Mouse (Mus musculus): ENCODE measurements around the gene St3gal5.

St3gal5 gene

GRCm38 (mm10) chr6:72189061-72189863, 91.9 kb downstream of the St3gal5 start:
- in situ Hi-C loops (cut with MboI; ENCODE audit: unreplicated experiment in 2 of 2) = loop anchor here (5.0 to 10.0 kb wide), 2 partner anchors 48 to 216 kb away; partner anchors contain the start of gene Atoh8 (in 1 of the 2)

DNA sequence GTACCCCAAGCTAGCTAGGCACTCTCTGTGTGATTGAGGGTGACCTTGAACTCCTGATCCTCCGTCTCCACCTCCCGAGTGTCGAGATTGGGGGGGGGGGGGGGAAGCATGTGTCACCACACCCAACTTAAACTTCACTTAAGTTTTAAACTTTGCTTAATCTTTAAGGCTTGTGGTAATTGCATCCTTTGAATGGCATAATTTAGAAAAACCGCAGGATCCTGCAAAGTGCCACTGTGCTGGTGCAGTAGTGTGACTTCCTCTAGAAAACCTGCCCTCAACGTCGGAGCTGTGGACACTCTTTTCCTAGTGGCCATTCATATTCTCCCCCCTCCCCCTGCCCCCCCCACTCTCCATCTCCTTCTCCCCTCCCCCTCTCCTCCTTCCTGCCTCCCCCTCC, 92.7 kb downstream of the St3gal5 start:
- in situ Hi-C loops (cut with MboI; ENCODE audit: unreplicated experiment in 2 of 2) = no loop called here

DNA sequence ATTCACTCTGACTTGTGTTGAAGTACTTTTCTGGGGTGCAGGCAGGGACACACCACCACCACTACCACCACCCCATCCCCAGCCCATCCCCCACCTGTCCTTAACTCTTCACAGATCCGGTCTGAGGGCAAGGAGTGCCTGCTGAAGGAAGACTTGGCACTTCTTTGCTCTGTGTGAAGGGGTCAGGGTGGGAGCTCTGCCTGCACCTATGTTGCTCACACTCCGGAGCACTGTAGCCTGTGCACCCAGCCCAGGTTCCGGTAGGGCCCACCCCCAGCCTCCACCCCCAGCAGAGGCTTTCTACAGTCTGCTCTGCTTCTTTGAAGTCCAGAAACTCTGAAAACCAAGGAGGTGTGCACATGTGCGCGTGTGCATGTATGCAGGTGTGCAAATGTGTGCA, 93.2 kb downstream of the St3gal5 start:
- in situ Hi-C loops (cut with MboI; ENCODE audit: unreplicated experiment in 2 of 2) = no loop called here

GRCm38 (mm10) chr6:72196660-72197059, 99.3 kb downstream of the St3gal5 start:
- in situ Hi-C loops (cut with MboI; ENCODE audit: unreplicated experiment in 2 of 2) = no loop called here

DNA sequence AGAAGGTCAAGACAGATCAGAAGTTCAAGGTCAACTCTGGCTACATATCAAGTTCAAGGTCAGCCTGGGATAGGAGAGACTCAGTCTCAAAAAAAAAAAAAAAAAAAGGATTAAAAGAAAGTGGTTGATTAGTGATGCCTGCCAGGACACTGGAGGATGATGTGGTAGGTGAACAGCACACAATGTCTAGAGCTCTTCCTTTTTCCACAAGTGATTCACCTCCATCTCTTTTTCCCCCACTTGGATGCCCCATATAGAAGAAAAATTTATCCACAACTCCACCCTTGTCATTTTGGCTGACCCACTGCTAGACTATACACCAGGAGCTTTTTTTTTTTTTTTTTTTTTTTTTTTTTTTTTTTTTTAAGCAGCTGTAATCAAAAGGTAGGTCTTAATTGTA, 100.1 kb downstream of the St3gal5 start:
- in situ Hi-C loops (cut with MboI; ENCODE audit: unreplicated experiment in 2 of 2) = no loop called here

DNA sequence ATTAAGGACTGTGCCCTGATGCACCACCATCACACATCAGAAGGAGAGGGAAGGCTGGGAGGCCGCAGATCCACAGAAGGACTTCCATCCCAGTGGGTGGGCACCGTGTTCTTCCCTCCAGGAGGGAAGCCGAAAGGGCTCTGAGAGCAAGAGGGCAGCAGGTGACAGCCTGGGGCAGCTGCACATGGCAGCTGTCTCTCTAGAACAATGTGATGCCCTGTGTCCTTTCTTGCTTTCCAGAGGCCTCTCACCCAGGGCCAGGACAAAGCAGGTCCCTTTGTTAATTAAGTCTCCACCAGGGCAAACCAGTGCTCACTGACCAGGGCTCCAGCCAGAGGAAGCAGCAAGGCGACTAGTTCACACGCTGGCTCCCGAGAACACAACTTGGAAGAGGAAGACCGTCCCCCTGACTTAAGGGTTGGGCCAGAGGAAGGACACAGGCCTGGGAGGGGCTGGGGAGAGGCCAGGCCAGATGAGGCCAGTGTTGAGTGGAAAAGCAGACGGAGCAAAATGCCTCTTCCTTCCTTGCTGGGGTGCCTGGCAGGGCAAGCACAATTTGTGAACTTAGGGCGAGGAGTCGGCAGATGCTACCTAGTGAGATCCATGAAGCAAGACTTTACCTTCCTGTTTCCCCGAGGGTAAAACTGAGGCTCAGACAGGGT, 103.3 kb downstream of the St3gal5 start:
- in situ Hi-C loops (cut with MboI; ENCODE audit: unreplicated experiment in 2 of 2) = no loop called here

GRCm38 (mm10) chr6:72202732-72203131, 105.3 kb downstream of the St3gal5 start:
- in situ Hi-C loops (cut with MboI; ENCODE audit: unreplicated experiment in 2 of 2) = no loop called here

DNA sequence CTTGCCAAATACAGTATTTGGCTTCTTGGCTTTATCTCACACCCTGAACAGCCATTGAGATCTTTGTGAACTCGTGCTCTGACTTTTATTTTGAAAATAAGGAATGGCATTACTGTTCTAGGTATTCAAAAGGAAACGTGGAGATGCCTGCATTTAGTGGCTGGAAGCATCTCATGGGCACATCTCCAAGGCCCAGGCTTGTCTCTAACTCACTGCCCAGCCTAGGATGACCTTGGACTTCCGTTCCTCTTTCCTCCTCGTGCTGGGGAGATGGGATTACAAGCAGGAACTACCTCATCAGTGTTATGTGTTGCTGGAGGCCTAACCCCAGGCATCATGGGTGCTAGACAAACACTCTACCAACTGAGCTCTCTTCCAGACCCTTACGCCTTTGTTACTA, 105.9 kb downstream of the St3gal5 start:
- in situ Hi-C loops (cut with MboI; ENCODE audit: unreplicated experiment in 2 of 2) = no loop called here
